Mouse (Mus musculus): ENCODE measurements around the gene Hadh. TPM values are rescaled to one million over a fixed set of nuclear protein-coding genes. Genes with fewer than 3 reads are reported as not detected.

Gene Hadh
- 29.4 and 32.0 TPM in 2 replicates for polyA plus RNA-seq (2012; rRNA removed)

- DNase-seq (ENCODE audit: low read depth): peak; percentile 94
- TF ChIP-seq CTCF (IDR thresholded peaks at IDR 0.05; ENCODE audit: borderline replicate concordance, extremely low read depth, insufficient read depth, insufficient read length) (no peak), POLR2A (IDR thresholded peaks at IDR 0.05; ENCODE audit: borderline replicate concordance, extremely low read depth, insufficient read depth, insufficient read length, poor library complexity, severe bottlenecking) (peak; percentile 19; the same call in 1 of the 2 replicates)
These were observed at the start of gene Hadh for GRCm38 (mm10) chr3:131271559-131272373. Gene Hadh (minus strand): TSS chr3:131272101.

DNA sequence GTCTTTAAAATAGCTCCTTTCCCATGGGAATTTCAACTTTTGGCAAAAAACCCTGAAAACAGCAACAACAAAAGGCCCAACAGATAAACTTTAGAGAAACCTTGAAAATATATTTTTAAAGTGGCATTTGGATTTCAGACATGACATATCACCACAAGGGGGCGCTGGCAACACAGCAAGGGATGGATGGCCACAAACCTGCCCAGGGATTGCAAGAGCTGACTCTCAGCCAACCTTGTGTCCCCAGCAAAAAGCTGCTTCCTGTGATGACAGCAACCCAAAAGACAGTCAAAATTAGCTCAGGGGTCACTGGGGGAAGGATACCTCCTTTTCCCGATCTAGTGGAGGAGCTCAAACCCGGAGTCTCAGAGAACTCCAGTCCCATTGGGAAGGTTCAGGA, 48.3 kb upstream of the Hadh start:
- DNase-seq (ENCODE audit: low read depth): peak; percentile 90
- TF ChIP-seq CTCF (IDR thresholded peaks at IDR 0.05; ENCODE audit: borderline replicate concordance, extremely low read depth, insufficient read depth, insufficient read length) (peak; percentile 88), POLR2A (IDR thresholded peaks at IDR 0.05; ENCODE audit: borderline replicate concordance, extremely low read depth, insufficient read depth, insufficient read length, poor library complexity, severe bottlenecking) (no peak)

DNA sequence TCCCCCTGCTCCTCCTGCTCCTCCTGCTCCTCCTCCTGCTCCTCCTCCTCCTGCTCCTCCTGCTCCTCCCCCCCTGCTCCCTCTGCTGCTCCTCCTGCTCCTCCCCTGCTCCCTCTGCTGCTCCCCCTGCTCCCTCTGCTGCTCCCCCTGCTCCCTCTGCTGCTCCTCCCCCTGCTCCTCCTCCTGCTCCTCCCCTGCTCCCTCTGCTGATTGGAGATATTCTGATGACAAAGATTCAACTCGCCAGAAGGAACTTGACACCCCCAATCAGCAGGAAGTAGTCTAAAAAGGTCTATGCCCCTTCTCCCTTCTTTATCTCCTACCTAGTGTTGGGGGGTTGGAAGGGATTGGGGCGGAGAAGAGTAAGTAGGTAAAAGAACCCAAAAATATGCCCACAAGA, 46.3 kb upstream of the Hadh start:
- no peak for DNase-seq (ENCODE audit: low read depth)
- TF ChIP-seq CTCF (IDR thresholded peaks at IDR 0.05; ENCODE audit: borderline replicate concordance, extremely low read depth, insufficient read depth, insufficient read length) (no peak), POLR2A (IDR thresholded peaks at IDR 0.05; ENCODE audit: borderline replicate concordance, extremely low read depth, insufficient read depth, insufficient read length, poor library complexity, severe bottlenecking) (no peak)

DNA sequence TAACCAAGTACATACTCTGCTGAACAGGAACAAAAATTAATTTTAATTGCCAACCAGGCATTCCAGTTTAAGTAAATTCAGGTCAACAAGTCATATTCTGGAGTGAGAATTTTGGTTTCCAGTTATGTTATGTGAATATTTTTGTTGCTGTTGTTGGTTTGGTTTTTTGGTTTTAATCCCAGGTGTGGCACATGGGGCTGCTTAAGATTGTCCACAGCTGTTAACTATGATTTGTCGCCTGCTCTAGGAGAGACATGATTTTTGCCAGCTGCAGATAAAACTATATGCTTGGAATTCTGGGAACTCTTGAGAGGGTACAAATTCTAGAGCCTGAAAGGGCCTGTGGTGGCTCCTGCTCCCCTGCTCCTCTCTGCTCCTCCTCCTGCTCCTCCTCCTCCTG, 45.2 kb upstream of the Hadh start:
- no peak for DNase-seq (ENCODE audit: low read depth)
- TF ChIP-seq CTCF (IDR thresholded peaks at IDR 0.05; ENCODE audit: borderline replicate concordance, extremely low read depth, insufficient read depth, insufficient read length) (no peak), POLR2A (IDR thresholded peaks at IDR 0.05; ENCODE audit: borderline replicate concordance, extremely low read depth, insufficient read depth, insufficient read length, poor library complexity, severe bottlenecking) (no peak)

- TF ChIP-seq CTCF (IDR thresholded peaks at IDR 0.05; ENCODE audit: borderline replicate concordance, extremely low read depth, insufficient read depth, insufficient read length) (no peak), POLR2A (IDR thresholded peaks at IDR 0.05; ENCODE audit: borderline replicate concordance, extremely low read depth, insufficient read depth, insufficient read length, poor library complexity, severe bottlenecking) (no peak)
- no peak for DNase-seq (ENCODE audit: low read depth)
These were observed 44.1 kb upstream of the Hadh start for GRCm38 (mm10) chr3:131315957-131316510.

- TF ChIP-seq POLR2A (IDR thresholded peaks at IDR 0.05; ENCODE audit: borderline replicate concordance, extremely low read depth, insufficient read depth, insufficient read length, poor library complexity, severe bottlenecking) (no peak), CTCF (IDR thresholded peaks at IDR 0.05; ENCODE audit: borderline replicate concordance, extremely low read depth, insufficient read depth, insufficient read length) (no peak)
These were observed 40.4 kb upstream of the Hadh start for GRCm38 (mm10) chr3:131312340-131312739.

GRCm38 (mm10) chr3:131310572-131310971, 38.7 kb upstream of the Hadh start:
- no peak for DNase-seq (ENCODE audit: low read depth)
- TF ChIP-seq POLR2A (IDR thresholded peaks at IDR 0.05; ENCODE audit: borderline replicate concordance, extremely low read depth, insufficient read depth, insufficient read length, poor library complexity, severe bottlenecking): no peak
- no peak for TF ChIP-seq CTCF (IDR thresholded peaks at IDR 0.05; ENCODE audit: borderline replicate concordance, extremely low read depth, insufficient read depth, insufficient read length)

More at GRCm38 (mm10) chr3:131312340-131312739, 40.4 kb upstream of the Hadh start:
- DNase-seq (ENCODE audit: low read depth): no peak

GRCm38 (mm10) chr3:131307811-131308210, 35.9 kb upstream of the Hadh start:
- DNase-seq (ENCODE audit: low read depth): no peak
- TF ChIP-seq POLR2A (IDR thresholded peaks at IDR 0.05; ENCODE audit: borderline replicate concordance, extremely low read depth, insufficient read depth, insufficient read length, poor library complexity, severe bottlenecking): no peak

- DNase-seq (ENCODE audit: low read depth): no peak
- TF ChIP-seq CTCF (IDR thresholded peaks at IDR 0.05; ENCODE audit: borderline replicate concordance, extremely low read depth, insufficient read depth, insufficient read length) (no peak), POLR2A (IDR thresholded peaks at IDR 0.05; ENCODE audit: borderline replicate concordance, extremely low read depth, insufficient read depth, insufficient read length, poor library complexity, severe bottlenecking) (no peak)
These were observed 34.4 kb upstream of the Hadh start for GRCm38 (mm10) chr3:131306255-131306654.

DNA sequence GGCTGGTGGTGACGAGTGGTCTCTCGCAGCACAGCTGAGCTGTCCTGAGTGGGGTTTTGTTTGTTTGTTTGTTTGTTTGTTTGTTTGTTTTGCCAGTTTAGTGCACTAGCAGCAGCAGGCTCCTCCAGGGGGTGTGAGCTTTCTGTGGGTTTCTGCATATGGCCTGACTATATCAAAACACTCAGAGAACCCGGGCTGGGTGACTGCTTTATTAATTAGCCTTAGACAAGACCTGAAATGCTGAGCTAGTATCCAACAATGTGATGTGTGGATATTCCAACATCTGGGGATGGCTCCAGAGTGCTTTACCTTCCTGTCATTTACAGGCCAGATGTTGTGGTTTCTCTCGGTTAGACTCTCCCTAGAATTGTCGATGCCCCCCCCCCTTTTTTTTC, 31.4 kb upstream of the Hadh start:
- no peak for TF ChIP-seq POLR2A (IDR thresholded peaks at IDR 0.05; ENCODE audit: borderline replicate concordance, extremely low read depth, insufficient read depth, insufficient read length, poor library complexity, severe bottlenecking)
- no peak for TF ChIP-seq CTCF (IDR thresholded peaks at IDR 0.05; ENCODE audit: borderline replicate concordance, extremely low read depth, insufficient read depth, insufficient read length)
- no peak for DNase-seq (ENCODE audit: low read depth)

DNA sequence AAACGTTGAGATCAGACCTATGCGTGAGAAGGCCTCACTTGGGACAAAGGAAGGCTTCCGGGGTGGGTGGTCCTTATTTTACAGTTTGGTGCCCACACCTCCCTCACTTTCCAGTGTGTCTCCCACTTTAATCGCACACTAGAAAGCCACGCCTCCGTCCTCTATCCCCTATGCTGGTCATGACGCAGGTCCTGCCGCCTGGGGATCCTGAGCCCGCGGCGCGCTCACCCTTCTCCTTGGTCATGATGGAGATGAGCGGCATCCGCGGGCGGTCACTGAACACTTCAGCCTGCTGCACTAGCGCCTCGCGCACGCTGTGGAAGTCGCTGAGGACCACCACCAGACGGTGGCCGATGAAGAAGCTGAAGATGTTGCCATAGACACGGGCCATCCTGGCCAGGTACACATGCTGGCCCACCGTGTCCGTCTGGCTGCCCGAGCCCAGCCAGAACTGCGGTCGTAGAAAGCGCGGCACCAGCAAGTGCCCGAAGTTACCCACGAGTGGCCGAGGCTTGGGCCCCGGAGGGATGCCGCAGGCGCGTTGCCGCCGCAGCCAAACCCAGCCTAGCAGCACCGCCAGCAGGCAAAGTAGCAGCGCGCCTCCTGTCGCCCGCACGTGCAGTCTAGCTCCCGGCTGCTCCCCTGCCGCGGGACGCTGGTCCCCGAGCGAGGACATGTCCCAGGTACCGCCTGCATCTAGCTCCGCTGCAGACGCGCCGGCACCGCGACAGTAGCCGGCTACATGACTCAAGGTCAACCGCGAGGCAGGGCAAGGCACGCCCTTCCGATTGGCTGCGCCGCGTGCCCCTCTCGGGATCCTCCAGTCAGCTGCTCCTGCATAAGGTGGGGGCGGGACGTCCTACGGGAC, 30.8 kb upstream of the Hadh start, which contains the start of gene Cyp2u1:
TSS of gene Cyp2u1 (minus strand) at position 776 of the 868 bp plus-strand sequence.
- DNase-seq (ENCODE audit: low read depth): peak; percentile 97
- peak; percentile 35; the same call in 1 of the 2 replicates for TF ChIP-seq POLR2A (IDR thresholded peaks at IDR 0.05; ENCODE audit: borderline replicate concordance, extremely low read depth, insufficient read depth, insufficient read length, poor library complexity, severe bottlenecking)
- no peak for TF ChIP-seq CTCF (IDR thresholded peaks at IDR 0.05; ENCODE audit: borderline replicate concordance, extremely low read depth, insufficient read depth, insufficient read length)
